Mouse (Mus musculus): Measurements from ENCODE around the gene Gm21974. TPM values are rescaled to one million over a fixed set of nuclear protein-coding genes. Genes with fewer than 3 reads are reported as not detected.

Gene Gm21974
- total and polyA plus RNA-seq, 3 experiments: not detected

DNA sequence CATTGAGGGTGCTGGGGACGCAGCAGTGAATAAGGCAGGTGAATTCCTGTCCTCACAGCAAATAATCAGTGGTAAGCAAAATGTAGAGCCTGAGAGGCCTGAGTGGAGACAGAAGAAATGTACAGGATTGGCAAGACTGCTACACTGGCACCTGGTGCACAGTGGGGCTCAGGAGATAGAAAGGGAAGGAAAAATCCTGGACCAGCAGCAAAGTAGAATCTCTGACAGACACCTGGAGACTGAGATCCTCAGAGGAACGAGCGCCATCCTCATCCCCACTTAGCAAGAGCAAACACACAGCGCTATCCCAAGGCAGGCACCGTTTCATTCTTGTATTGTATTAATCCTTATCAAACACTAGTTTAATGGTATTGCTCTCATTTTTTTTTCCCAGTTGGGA lies 57.8 kb downstream of the Gm21974 start:
- Histone ChIP-seq H3K4me2 (ENCODE audit: insufficient read depth, low read depth, poor library complexity, severe bottlenecking) (no peak overlapping the region), H3K4me1 (ENCODE audit: control insufficient read depth in 1 of 2, insufficient read depth in 2 of 2) (peaks cover 2 to 7% of the 10 kb centered on the region in 2 experiments; a peak in 3 of 4 replicates), H3K36me3 (replicated peaks in 1 of 2; ENCODE audit: control insufficient read depth in 1 of 2, insufficient read depth in 1 of 2, low read length in 1 of 2) (no peaks in the 10 kb centered on the region), H3K27me3 (replicated peaks) (no peaks in the 10 kb centered on the region), H3K79me2 (replicated peaks; ENCODE audit: control insufficient read depth, extremely low read depth, insufficient read depth, poor library complexity, severe bottlenecking) (no peaks in the 10 kb centered on the region), H3K9ac (ENCODE audit: insufficient read depth, low read depth) (no peak overlapping the region), H3K9me3 (replicated peaks; ENCODE audit: low read length) (no peaks in the 10 kb centered on the region), H3K4me3 (replicated peaks in 1 of 3; ENCODE audit: low read depth in 2 of 3, low read length in 2 of 3, poor library complexity in 1 of 3) (no peak overlapping the region), H3K27ac (ENCODE audit: insufficient read depth, low read depth) (no peak overlapping the region)
- DNase-seq (ENCODE audit: extremely low read depth): no peak
- dilution Hi-C loops (cut with MboI; ENCODE audit: extremely low pct_ligation_motif_present, extremely low pct_unique_long_range_greater_than_20kb, low sequenced_read_pairs): no loop called here
- in situ Hi-C loops (cut with MboI; ENCODE audit: low pct_ligation_motif_present, low pct_unique_long_range_greater_than_20kb, low sequenced_read_pairs): no loop called here
- TF ChIP-seq ZC3H11A (IDR thresholded peaks at IDR 0.05; ENCODE audit: low read depth, low read length): no peak
- TF ChIP-seq USF1 (IDR thresholded peaks at IDR 0.05; ENCODE audit: low read depth, low read length): no peak
- no peak for TF ChIP-seq USF2 (conservative IDR thresholded peaks at IDR 0.05; ENCODE audit: low read depth, low read length)
- no peak for TF ChIP-seq GABPA (IDR thresholded peaks at IDR 0.05; ENCODE audit: insufficient replicate concordance, low read depth, low read length)
- TF ChIP-seq EP300 (IDR thresholded peaks at IDR 0.05; ENCODE audit: low read length): no peak
- no peak for TF ChIP-seq POLR2AphosphoS2 (IDR thresholded peaks at IDR 0.05; ENCODE audit: low read depth, low read length)
- no peak for TF ChIP-seq NRF1 (IDR thresholded peaks at IDR 0.05; ENCODE audit: low read depth, low read length)

Other genes starting within 250 kb of the Gm21974 start
Only the 20 nearest of the 24 such genes appear.
- gene Ctf2, start 163.3 kb downstream of the Gm21974 start, total RNA-seq (2012; rRNA removed): 0.08 TPM in 1 of 2 replicates, not detected in the other
- gene Ctf2, start 163.3 kb downstream of the Gm21974 start, total RNA-seq (2014; rRNA removed): not detected in 2 replicates
- gene Ctf2, start 163.3 kb downstream of the Gm21974 start, polyA plus RNA-seq (2012; ENCODE audit: insufficient read length, low read depth): 0.36 TPM in 1 of 2 replicates, not detected in the other
- gene Fbxl19, start 150.9 kb downstream of the Gm21974 start, total RNA-seq (2012; rRNA removed): 25.1 and 28.2 TPM in 2 replicates
- 22.4 and 22.6 TPM in 2 replicates for gene Fbxl19, start 150.9 kb downstream of the Gm21974 start, total RNA-seq (2014; rRNA removed)
- 29.3 and 31.7 TPM in 2 replicates for gene Fbxl19, start 150.9 kb downstream of the Gm21974 start, polyA plus RNA-seq (2012; ENCODE audit: insufficient read length, low read depth)
- gene Orai3, start 125.6 kb downstream of the Gm21974 start, total RNA-seq (2012; rRNA removed): 15.7 and 16.9 TPM in 2 replicates
- gene Orai3, start 125.6 kb downstream of the Gm21974 start, total RNA-seq (2014; rRNA removed): 9.3 and 11.6 TPM in 2 replicates
- 7.5 and 10.3 TPM in 2 replicates for gene Orai3, start 125.6 kb downstream of the Gm21974 start, polyA plus RNA-seq (2012; ENCODE audit: insufficient read length, low read depth)
- gene Setd1a, start 118.8 kb downstream of the Gm21974 start, total RNA-seq (2012; rRNA removed): 9.0 and 9.8 TPM in 2 replicates
- gene Setd1a, start 118.8 kb downstream of the Gm21974 start, total RNA-seq (2014; rRNA removed): 3.2 and 4.5 TPM in 2 replicates
- 50.8 and 51.0 TPM in 2 replicates for gene Setd1a, start 118.8 kb downstream of the Gm21974 start, polyA plus RNA-seq (2012; ENCODE audit: insufficient read length, low read depth)
- gene Gm49388, start 109.8 kb downstream of the Gm21974 start, total RNA-seq (2012; rRNA removed): 0.98 and 2.2 TPM in 2 replicates
- gene Gm49388, start 109.8 kb downstream of the Gm21974 start, total RNA-seq (2014; rRNA removed): not detected in 2 replicates
- gene Gm49388, start 109.8 kb downstream of the Gm21974 start, polyA plus RNA-seq (2012; ENCODE audit: insufficient read length, low read depth): 4.3 and 4.7 TPM in 2 replicates
- 2.9 and 4.2 TPM in 2 replicates for gene Hsd3b7, start 94.8 kb downstream of the Gm21974 start, total RNA-seq (2012; rRNA removed)
- gene Hsd3b7, start 94.8 kb downstream of the Gm21974 start, total RNA-seq (2014; rRNA removed): 5.9 and 6.8 TPM in 2 replicates
- 0.99 and 2.1 TPM in 2 replicates for gene Hsd3b7, start 94.8 kb downstream of the Gm21974 start, polyA plus RNA-seq (2012; ENCODE audit: insufficient read length, low read depth)
- 23.0 and 25.4 TPM in 2 replicates for gene Stx4a, start 71.2 kb downstream of the Gm21974 start, total RNA-seq (2012; rRNA removed)
- gene Stx4a, start 71.2 kb downstream of the Gm21974 start, total RNA-seq (2014; rRNA removed): 15.9 and 16.5 TPM in 2 replicates
- 50.5 and 59.0 TPM in 2 replicates for gene Stx4a, start 71.2 kb downstream of the Gm21974 start, polyA plus RNA-seq (2012; ENCODE audit: insufficient read length, low read depth)
- 0.08 TPM in 1 of 2 replicates, not detected in the other for gene Stx1b, start 70.9 kb downstream of the Gm21974 start, total RNA-seq (2012; rRNA removed)
- not detected in 2 replicates for gene Stx1b, start 70.9 kb downstream of the Gm21974 start, total RNA-seq (2014; rRNA removed)
- gene Stx1b, start 70.9 kb downstream of the Gm21974 start, polyA plus RNA-seq (2012; ENCODE audit: insufficient read length, low read depth): 0.25 and 0.31 TPM in 2 replicates
- 23.8 and 25.3 TPM in 2 replicates for gene Zfp646, start 19.2 kb downstream of the Gm21974 start, total RNA-seq (2012; rRNA removed)
- gene Zfp646, start 19.2 kb downstream of the Gm21974 start, total RNA-seq (2014; rRNA removed): 9.3 and 10.6 TPM in 2 replicates
- gene Zfp646, start 19.2 kb downstream of the Gm21974 start, polyA plus RNA-seq (2012; ENCODE audit: insufficient read length, low read depth): 16.6 and 18.8 TPM in 2 replicates
- gene Zfp668, start 18.6 kb downstream of the Gm21974 start, total RNA-seq (2012; rRNA removed): 5.6 and 5.9 TPM in 2 replicates
- gene Zfp668, start 18.6 kb downstream of the Gm21974 start, total RNA-seq (2014; rRNA removed): 2.4 and 2.6 TPM in 2 replicates
- gene Zfp668, start 18.6 kb downstream of the Gm21974 start, polyA plus RNA-seq (2012; ENCODE audit: insufficient read length, low read depth): 7.0 and 8.6 TPM in 2 replicates
- gene Prss53, start 4.5 kb downstream of the Gm21974 start, total RNA-seq (2012; rRNA removed): 0.04 TPM in 1 of 2 replicates, not detected in the other
- gene Prss53, start 4.5 kb downstream of the Gm21974 start, total RNA-seq (2014; rRNA removed): not detected in 2 replicates
- 0.30 and 0.35 TPM in 2 replicates for gene Prss53, start 4.5 kb downstream of the Gm21974 start, polyA plus RNA-seq (2012; ENCODE audit: insufficient read length, low read depth)
- gene Vkorc1, start 163 bp upstream of the Gm21974 start, total RNA-seq (2012; rRNA removed): 0.25 TPM in 1 of 2 replicates, not detected in the other
- gene Vkorc1, start 163 bp upstream of the Gm21974 start, total RNA-seq (2014; rRNA removed): not detected in 2 replicates
- 0.56 TPM in 1 of 2 replicates, not detected in the other for gene Vkorc1, start 163 bp upstream of the Gm21974 start, polyA plus RNA-seq (2012; ENCODE audit: insufficient read length, low read depth)
- gene Bckdk, start 8.6 kb upstream of the Gm21974 start, total RNA-seq (2012; rRNA removed): 37.1 and 38.4 TPM in 2 replicates
- 54.9 and 61.8 TPM in 2 replicates for gene Bckdk, start 8.6 kb upstream of the Gm21974 start, total RNA-seq (2014; rRNA removed)
- gene Bckdk, start 8.6 kb upstream of the Gm21974 start, polyA plus RNA-seq (2012; ENCODE audit: insufficient read length, low read depth): 60.0 and 62.7 TPM in 2 replicates
- gene Kat8, start 17.1 kb upstream of the Gm21974 start, total RNA-seq (2012; rRNA removed): 24.3 and 30.3 TPM in 2 replicates
- 22.9 and 24.0 TPM in 2 replicates for gene Kat8, start 17.1 kb upstream of the Gm21974 start, total RNA-seq (2014; rRNA removed)
- 17.5 and 18.0 TPM in 2 replicates for gene Kat8, start 17.1 kb upstream of the Gm21974 start, polyA plus RNA-seq (2012; ENCODE audit: insufficient read length, low read depth)
- 0.08 TPM in 1 of 2 replicates, not detected in the other for gene Prss8, start 34.6 kb upstream of the Gm21974 start, total RNA-seq (2012; rRNA removed)
- gene Prss8, start 34.6 kb upstream of the Gm21974 start, total RNA-seq (2014; rRNA removed): not detected in 2 replicates
- gene Prss8, start 34.6 kb upstream of the Gm21974 start, polyA plus RNA-seq (2012; ENCODE audit: insufficient read length, low read depth): not detected in 2 replicates
- gene Prss36, start 51.3 kb upstream of the Gm21974 start, total RNA-seq (2012; rRNA removed): 5.2 and 7.7 TPM in 2 replicates
- 6.6 and 8.3 TPM in 2 replicates for gene Prss36, start 51.3 kb upstream of the Gm21974 start, total RNA-seq (2014; rRNA removed)
- gene Prss36, start 51.3 kb upstream of the Gm21974 start, polyA plus RNA-seq (2012; ENCODE audit: insufficient read length, low read depth): 6.1 and 7.8 TPM in 2 replicates
- gene Fus, start 72.0 kb upstream of the Gm21974 start, total RNA-seq (2012; rRNA removed): 57.7 and 61.8 TPM in 2 replicates
- 28.0 and 39.2 TPM in 2 replicates for gene Fus, start 72.0 kb upstream of the Gm21974 start, total RNA-seq (2014; rRNA removed)
- gene Fus, start 72.0 kb upstream of the Gm21974 start, polyA plus RNA-seq (2012; ENCODE audit: insufficient read length, low read depth): 832 and 848 TPM in 2 replicates
- gene Pycard, start 98.4 kb upstream of the Gm21974 start, total RNA-seq (2012; rRNA removed): 51.1 and 52.5 TPM in 2 replicates
- 5.1 and 5.3 TPM in 2 replicates for gene Pycard, start 98.4 kb upstream of the Gm21974 start, total RNA-seq (2014; rRNA removed)
- gene Pycard, start 98.4 kb upstream of the Gm21974 start, polyA plus RNA-seq (2012; ENCODE audit: insufficient read length, low read depth): 8.1 and 10.3 TPM in 2 replicates
- 0.13 TPM in 1 of 2 replicates, not detected in the other for gene Trim72, start 108.5 kb upstream of the Gm21974 start, total RNA-seq (2012; rRNA removed)
- not detected in 2 replicates for gene Trim72, start 108.5 kb upstream of the Gm21974 start, total RNA-seq (2014; rRNA removed)
- not detected in 2 replicates for gene Trim72, start 108.5 kb upstream of the Gm21974 start, polyA plus RNA-seq (2012; ENCODE audit: insufficient read length, low read depth)
- 0.13 TPM in 2 replicates for gene Itgam, start 167.2 kb upstream of the Gm21974 start, total RNA-seq (2012; rRNA removed)
- gene Itgam, start 167.2 kb upstream of the Gm21974 start, total RNA-seq (2014; rRNA removed): 0.48 and 0.50 TPM in 2 replicates
- gene Itgam, start 167.2 kb upstream of the Gm21974 start, polyA plus RNA-seq (2012; ENCODE audit: insufficient read length, low read depth): 1.1 TPM in 2 replicates